Mouse (Mus musculus): ENCODE data around the gene Astn2. TPM values are rescaled to one million over a fixed set of nuclear protein-coding genes. Genes with fewer than 3 reads are reported as not detected.

The Astn2 gene
- polyA plus RNA-seq, 1 experiment from 2014 or later: 1.2 TPM

DNA sequence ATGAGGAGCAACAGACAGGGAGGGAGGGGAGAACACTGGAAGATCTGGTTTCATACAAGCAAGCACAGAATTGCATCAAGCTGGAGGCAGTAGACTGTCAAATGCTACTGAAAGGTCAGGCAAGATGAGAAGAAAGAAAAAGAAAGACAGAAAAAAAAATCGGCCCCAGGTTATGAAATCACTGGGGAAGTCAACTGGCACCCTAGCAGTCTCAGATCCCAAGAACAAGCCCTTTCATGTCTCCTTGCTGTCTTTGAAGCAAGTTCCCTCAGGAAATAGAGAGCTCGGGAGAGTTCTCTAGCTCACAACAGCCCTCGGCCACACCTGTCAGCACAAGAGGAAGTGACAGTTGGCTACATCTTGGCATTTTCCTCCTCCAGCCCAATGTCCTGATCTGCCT lies 766.2 kb downstream of the Astn2 start:
- Histone ChIP-seq H3K9me3 (ENCODE audit: control insufficient read depth, low read length) (no peaks in the 10 kb centered on the region), H3K27me3 (ENCODE audit: control insufficient read depth, insufficient read depth, low read length) (no peaks in the 10 kb centered on the region), H3K4me3 (ENCODE audit: low read depth, low read length) (no peak overlapping the region), H3K4me2 (replicated peaks; ENCODE audit: low read depth, low read length) (no peak overlapping the region), H3K36me3 (ENCODE audit: control insufficient read depth, insufficient read depth, low read length) (no peaks in the 10 kb centered on the region), H3K27ac (ENCODE audit: low read depth, low read length) (no peak overlapping the region), H3K4me1 (replicated peaks; ENCODE audit: control insufficient read depth, insufficient read depth, low read length) (no peaks in the 10 kb centered on the region), H3K9ac (ENCODE audit: low read depth, low read length) (no peak overlapping the region)
- DNase-seq (ENCODE audit: low spot score): no peak
- WGBS: 84% methylated on average over 3 of the region's 3 CpGs
- ATAC-seq (ENCODE audit: low FRiP score): no peak

DNA sequence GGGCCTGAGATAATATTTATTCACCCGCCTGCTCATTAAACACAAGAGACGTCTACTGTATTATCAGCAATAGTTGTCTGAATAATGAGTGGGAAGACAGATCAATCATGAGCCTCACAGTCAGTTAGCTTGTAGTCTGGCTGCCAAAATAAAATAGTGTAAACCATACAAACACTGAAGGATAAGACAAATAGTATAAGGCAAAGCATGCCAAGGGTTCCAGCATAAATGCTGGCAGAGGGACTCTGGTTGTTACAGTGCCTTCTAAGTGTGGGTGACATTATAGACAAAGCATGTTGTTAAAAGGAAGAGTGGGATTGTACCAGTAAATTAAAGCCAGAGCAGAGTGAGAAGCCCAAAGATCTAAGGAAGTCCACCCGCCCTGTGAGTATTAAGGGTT lies 784.3 kb downstream of the Astn2 start:
- Histone ChIP-seq H3K9ac (ENCODE audit: low read depth, low read length) (no peak overlapping the region), H3K4me2 (replicated peaks; ENCODE audit: low read depth, low read length) (no peak overlapping the region), H3K4me3 (ENCODE audit: low read depth, low read length) (no peak overlapping the region), H3K9me3 (ENCODE audit: control insufficient read depth, low read length) (no peaks in the 10 kb centered on the region), H3K4me1 (replicated peaks; ENCODE audit: control insufficient read depth, insufficient read depth, low read length) (no peaks in the 10 kb centered on the region), H3K27ac (ENCODE audit: low read depth, low read length) (no peak overlapping the region), H3K36me3 (ENCODE audit: control insufficient read depth, insufficient read depth, low read length) (no peaks in the 10 kb centered on the region; the same call in 1 of the 2 replicates), H3K27me3 (ENCODE audit: control insufficient read depth, insufficient read depth, low read length) (no peaks in the 10 kb centered on the region)
- DNase-seq (ENCODE audit: low spot score) (no peak), ATAC-seq (ENCODE audit: low FRiP score) (no peak)
- 87% methylated on average over 3 of the region's 3 CpGs for WGBS

DNA sequence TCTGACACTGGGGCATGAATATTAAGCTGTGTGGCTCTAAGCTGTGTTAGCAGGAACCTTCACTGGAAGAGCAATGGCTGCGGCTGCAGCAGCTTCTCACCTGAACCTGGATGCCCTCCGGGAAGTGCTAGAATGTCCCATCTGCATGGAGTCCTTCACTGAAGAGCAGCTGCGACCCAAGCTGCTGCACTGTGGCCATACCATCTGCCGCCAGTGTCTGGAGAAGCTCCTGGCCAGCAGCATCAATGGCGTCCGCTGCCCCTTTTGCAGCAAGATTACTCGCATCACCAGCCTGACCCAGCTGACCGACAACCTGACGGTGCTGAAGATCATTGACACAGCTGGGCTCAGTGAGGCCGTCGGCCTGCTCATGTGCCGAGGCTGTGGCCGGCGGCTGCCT lies 791.3 kb downstream of the Astn2 start:
- H3K4me3 ChIP-seq (ENCODE audit: low read depth, low read length): no peak overlapping the region
- ATAC-seq (ENCODE audit: low FRiP score) (no peak), DNase-seq (ENCODE audit: low spot score) (no peak)
- no peak overlapping the region for H3K4me2 ChIP-seq (replicated peaks; ENCODE audit: low read depth, low read length)
- WGBS: 96% methylated on average over 14 of the region's 14 CpGs
- H3K9ac ChIP-seq (ENCODE audit: low read depth, low read length): no peak overlapping the region
- no peak overlapping the region for H3K27ac ChIP-seq (ENCODE audit: low read depth, low read length)
- H3K36me3 ChIP-seq (ENCODE audit: control insufficient read depth, insufficient read depth, low read length): peaks cover 19% of the 10 kb centered on the region
- no peaks in the 10 kb centered on the region for H3K4me1 ChIP-seq (replicated peaks; ENCODE audit: control insufficient read depth, insufficient read depth, low read length)
- H3K27me3 ChIP-seq (ENCODE audit: control insufficient read depth, insufficient read depth, low read length): no peaks in the 10 kb centered on the region
- H3K9me3 ChIP-seq (ENCODE audit: control insufficient read depth, low read length): no peaks in the 10 kb centered on the region

DNA sequence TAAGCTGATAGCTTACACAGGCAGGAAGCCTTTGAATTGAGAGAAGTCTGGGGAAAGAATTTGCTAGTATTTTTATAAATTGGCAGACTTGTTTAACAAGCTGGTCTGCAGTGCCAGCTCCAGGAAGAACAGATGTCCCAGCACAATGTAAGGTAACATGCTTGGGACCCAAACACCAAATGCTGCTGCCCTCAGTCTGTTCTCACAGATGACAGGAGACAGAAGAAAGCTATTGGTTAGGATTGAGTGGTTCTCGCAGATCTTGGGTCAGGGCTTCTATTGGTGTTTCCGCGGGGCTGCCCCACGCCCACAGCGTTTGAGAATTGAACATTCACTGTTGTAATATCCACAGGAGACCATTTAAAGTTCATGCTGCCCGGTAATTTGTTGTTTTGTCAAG lies 793.5 kb downstream of the Astn2 start:
- 74% methylated on average over 6 of the region's 6 CpGs for WGBS
- DNase-seq (ENCODE audit: low spot score): no peak
- no peaks in the 10 kb centered on the region for H3K9me3 ChIP-seq (ENCODE audit: control insufficient read depth, low read length)
- ATAC-seq (ENCODE audit: low FRiP score): no peak
- H3K27me3 ChIP-seq (ENCODE audit: control insufficient read depth, insufficient read depth, low read length): no peaks in the 10 kb centered on the region
- no peak overlapping the region for H3K4me2 ChIP-seq (replicated peaks; ENCODE audit: low read depth, low read length)
- peaks cover 19% of the 10 kb centered on the region for H3K36me3 ChIP-seq (ENCODE audit: control insufficient read depth, insufficient read depth, low read length)
- no peak overlapping the region for H3K4me3 ChIP-seq (ENCODE audit: low read depth, low read length)
- H3K27ac ChIP-seq (ENCODE audit: low read depth, low read length): no peak overlapping the region
- no peak overlapping the region for H3K9ac ChIP-seq (ENCODE audit: low read depth, low read length)
- H3K4me1 ChIP-seq (replicated peaks; ENCODE audit: control insufficient read depth, insufficient read depth, low read length): no peaks in the 10 kb centered on the region

DNA sequence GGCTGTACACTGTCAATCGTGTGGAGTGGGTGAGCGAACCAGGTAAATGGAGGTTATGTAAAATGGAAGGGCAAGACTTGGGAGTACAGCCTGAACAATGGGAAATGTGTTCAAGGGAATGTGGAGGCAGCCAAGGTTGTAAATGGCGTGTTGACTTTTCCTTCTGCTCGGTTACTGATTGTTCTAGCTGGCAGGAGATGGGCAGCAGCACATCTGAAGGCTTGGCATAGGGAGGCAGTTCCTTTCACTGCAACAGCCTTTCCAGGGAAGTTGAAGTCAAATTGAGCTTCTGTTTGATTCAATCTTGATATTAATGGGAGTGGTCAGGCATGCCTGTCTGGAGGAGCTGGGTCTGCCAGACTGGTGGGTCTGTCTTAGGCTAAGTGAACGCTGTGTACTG lies 794.1 kb downstream of the Astn2 start:
- 87% methylated on average over 5 of the region's 5 CpGs for WGBS

DNA sequence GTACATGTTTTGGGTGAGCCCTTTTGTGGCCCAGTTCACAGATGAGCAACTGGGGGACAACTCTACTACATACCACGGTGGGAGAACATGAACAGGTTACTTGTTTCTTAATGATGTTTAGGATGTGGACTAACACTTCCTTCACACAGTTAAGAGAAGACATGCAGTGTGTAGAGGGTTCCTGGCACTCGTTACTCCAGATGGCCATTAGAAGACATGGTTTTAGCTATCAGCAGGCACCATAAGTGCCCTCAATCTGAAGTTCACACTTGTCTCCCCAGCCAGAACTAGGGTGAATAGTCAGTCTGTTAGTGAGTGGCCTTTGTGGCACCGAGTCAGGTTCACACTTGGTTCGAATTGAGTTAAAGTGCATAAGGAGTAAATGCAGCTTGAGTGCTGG lies 796.3 kb downstream of the Astn2 start:
- Histone ChIP-seq H3K9me3 (ENCODE audit: control insufficient read depth, low read length) (no peaks in the 10 kb centered on the region), H3K27me3 (ENCODE audit: control insufficient read depth, insufficient read depth, low read length) (no peaks in the 10 kb centered on the region), H3K4me1 (replicated peaks; ENCODE audit: control insufficient read depth, insufficient read depth, low read length) (no peaks in the 10 kb centered on the region), H3K36me3 (ENCODE audit: control insufficient read depth, insufficient read depth, low read length) (peaks cover 1% of the 10 kb centered on the region; the same call in 1 of the 2 replicates), H3K27ac (ENCODE audit: low read depth, low read length) (no peak overlapping the region), H3K4me3 (ENCODE audit: low read depth, low read length) (no peak overlapping the region), H3K9ac (ENCODE audit: low read depth, low read length) (no peak overlapping the region), H3K4me2 (replicated peaks; ENCODE audit: low read depth, low read length) (no peak overlapping the region)
- ATAC-seq (ENCODE audit: low FRiP score) (no peak), DNase-seq (ENCODE audit: low spot score) (no peak)
- 95% methylated on average over 4 of the region's 4 CpGs for WGBS

More for the DNA sequence above, 794.1 kb downstream of the Astn2 start:
- H3K27me3 ChIP-seq (ENCODE audit: control insufficient read depth, insufficient read depth, low read length): no peaks in the 10 kb centered on the region
- H3K36me3 ChIP-seq (ENCODE audit: control insufficient read depth, insufficient read depth, low read length): peaks cover 19% of the 10 kb centered on the region
- no peak for DNase-seq (ENCODE audit: low spot score)
- no peak overlapping the region for H3K4me3 ChIP-seq (ENCODE audit: low read depth, low read length)
- H3K27ac ChIP-seq (ENCODE audit: low read depth, low read length): no peak overlapping the region
- H3K4me2 ChIP-seq (replicated peaks; ENCODE audit: low read depth, low read length): no peak overlapping the region
- no peaks in the 10 kb centered on the region for H3K9me3 ChIP-seq (ENCODE audit: control insufficient read depth, low read length)
- no peak for ATAC-seq (ENCODE audit: low FRiP score)
- no peaks in the 10 kb centered on the region for H3K4me1 ChIP-seq (replicated peaks; ENCODE audit: control insufficient read depth, insufficient read depth, low read length)
- no peak overlapping the region for H3K9ac ChIP-seq (ENCODE audit: low read depth, low read length)

DNA sequence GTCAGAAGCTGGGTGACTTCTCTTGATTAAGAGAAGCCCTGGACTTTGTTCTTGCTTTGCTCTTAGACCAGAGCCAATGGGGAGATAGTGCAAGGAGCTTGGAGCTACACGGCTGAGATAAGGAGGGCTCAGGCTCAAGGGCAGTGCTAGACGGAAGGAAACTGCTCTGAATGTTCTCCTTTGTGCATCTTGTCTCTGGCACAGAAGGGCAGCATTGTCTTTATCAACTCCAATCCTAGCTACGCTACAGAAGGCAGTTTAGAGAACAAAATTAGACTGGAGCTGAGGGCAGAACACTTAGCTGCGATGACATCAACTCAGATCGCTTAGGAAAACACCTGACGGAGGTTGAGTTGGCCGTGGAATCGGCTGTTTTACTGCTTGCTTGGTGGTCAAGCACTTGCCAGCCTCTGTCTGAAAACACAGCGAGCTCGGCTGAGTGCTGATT lies 797.2 kb downstream of the Astn2 start:
- Histone ChIP-seq H3K27me3 (ENCODE audit: control insufficient read depth, insufficient read depth, low read length) (no peaks in the 10 kb centered on the region), H3K9ac (ENCODE audit: low read depth, low read length) (no peak overlapping the region), H3K9me3 (ENCODE audit: control insufficient read depth, low read length) (no peaks in the 10 kb centered on the region), H3K27ac (ENCODE audit: low read depth, low read length) (no peak overlapping the region), H3K4me1 (replicated peaks; ENCODE audit: control insufficient read depth, insufficient read depth, low read length) (no peaks in the 10 kb centered on the region), H3K4me3 (ENCODE audit: low read depth, low read length) (no peak overlapping the region), H3K36me3 (ENCODE audit: control insufficient read depth, insufficient read depth, low read length) (no peaks in the 10 kb centered on the region), H3K4me2 (replicated peaks; ENCODE audit: low read depth, low read length) (no peak overlapping the region)
- ATAC-seq (ENCODE audit: low FRiP score) (no peak), DNase-seq (ENCODE audit: low spot score) (no peak)
- 89% methylated on average over 10 of the region's 10 CpGs for WGBS

DNA sequence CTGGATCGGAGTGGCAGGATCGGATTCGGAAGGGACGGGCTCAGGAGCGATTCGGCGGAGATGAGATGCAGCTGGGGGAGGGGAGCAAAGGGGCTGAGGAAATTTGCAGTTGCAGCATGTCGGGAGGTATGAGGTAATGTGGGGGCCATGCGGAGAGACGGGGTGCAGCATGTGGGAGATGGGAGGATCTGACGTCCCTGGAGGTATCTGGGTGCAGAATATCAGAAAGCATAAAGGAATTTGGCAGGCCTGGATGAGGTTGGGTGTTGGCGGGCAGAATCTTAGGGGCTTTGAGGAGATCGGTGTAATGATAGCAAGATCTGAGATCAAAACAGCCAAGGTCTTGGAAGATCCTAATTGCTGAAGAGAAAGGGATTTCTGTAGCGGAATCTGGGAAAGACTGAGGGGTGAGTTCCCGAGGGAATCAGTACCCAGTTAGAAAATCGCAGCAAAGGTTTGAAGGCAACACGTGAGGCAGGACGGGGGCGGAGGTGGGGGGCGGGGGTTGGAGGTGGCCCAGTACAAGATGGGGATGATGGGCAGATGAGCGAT lies 799.2 kb downstream of the Astn2 start:
- H3K27me3 ChIP-seq (ENCODE audit: control insufficient read depth, insufficient read depth, low read length): no peaks in the 10 kb centered on the region
- H3K4me2 ChIP-seq (replicated peaks; ENCODE audit: low read depth, low read length): peak overlapping the region; percentile 44
- WGBS: under 1% methylated on average over 21 of the region's 21 CpGs
- DNase-seq (ENCODE audit: low spot score): no peak
- H3K4me3 ChIP-seq (ENCODE audit: low read depth, low read length): peak overlapping the region; percentile 52
- H3K9ac ChIP-seq (ENCODE audit: low read depth, low read length): peak overlapping the region; percentile 67
- H3K9me3 ChIP-seq (ENCODE audit: control insufficient read depth, low read length): no peaks in the 10 kb centered on the region
- peak; percentile 91 for ATAC-seq (ENCODE audit: low FRiP score)
- H3K4me1 ChIP-seq (replicated peaks; ENCODE audit: control insufficient read depth, insufficient read depth, low read length): no peaks in the 10 kb centered on the region
- H3K27ac ChIP-seq (ENCODE audit: low read depth, low read length): no peak overlapping the region
- H3K36me3 ChIP-seq (ENCODE audit: control insufficient read depth, insufficient read depth, low read length): no peaks in the 10 kb centered on the region

DNA sequence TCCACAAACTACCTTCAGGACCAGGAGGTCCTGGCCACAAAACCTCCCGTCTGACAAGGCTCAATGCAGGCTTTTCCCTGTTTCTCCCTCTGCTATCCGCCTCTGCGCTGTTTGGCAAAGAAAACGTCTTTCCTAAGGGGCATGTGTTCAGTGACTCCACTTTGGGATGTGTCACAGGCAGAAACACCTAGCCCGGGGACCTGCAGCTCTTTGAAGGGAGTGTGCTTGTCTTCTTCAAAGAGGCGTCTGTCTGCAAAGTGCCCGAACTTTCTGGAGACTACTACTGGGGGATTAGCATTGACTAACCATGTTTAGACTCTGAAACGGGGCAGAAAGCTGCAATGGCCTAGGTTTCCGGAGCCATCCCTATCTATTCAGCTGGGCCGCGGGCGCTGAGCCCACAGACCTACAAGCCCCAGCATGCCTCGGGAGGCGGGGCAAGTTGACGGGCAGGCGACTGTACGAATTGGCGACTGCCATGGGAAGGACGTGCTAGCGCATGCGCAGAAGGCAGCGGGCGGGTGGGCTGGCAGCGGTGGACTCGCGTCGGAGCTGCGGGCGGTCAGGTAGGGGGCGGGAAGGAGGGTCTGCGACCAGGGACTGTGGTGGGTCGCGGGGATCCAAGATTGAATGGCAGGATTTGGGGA lies 799.8 kb downstream of the Astn2 start, which contains the start of gene Trim32:
Gene Trim32 (plus strand): TSS at position 483 of the 647 bp plus-strand sequence.
- no peaks in the 10 kb centered on the region for H3K27me3 ChIP-seq (ENCODE audit: control insufficient read depth, insufficient read depth, low read length)
- no peaks in the 10 kb centered on the region for H3K4me1 ChIP-seq (replicated peaks; ENCODE audit: control insufficient read depth, insufficient read depth, low read length)
- no peak within 1 kb of the TSS for H3K27ac ChIP-seq (ENCODE audit: low read depth, low read length)
- H3K9me3 ChIP-seq (ENCODE audit: control insufficient read depth, low read length): no peaks in the 10 kb centered on the region
- H3K36me3 ChIP-seq (ENCODE audit: control insufficient read depth, insufficient read depth, low read length): no peaks in the 10 kb centered on the region
- DNase-seq (ENCODE audit: low spot score): peak; percentile 99
- peak within 1 kb of the TSS; percentile 44 for H3K4me2 ChIP-seq (replicated peaks; ENCODE audit: low read depth, low read length)
- peak; percentile 97 for ATAC-seq (ENCODE audit: low FRiP score)
- 5% methylated on average over 32 of the region's 33 CpGs for WGBS
- peak within 1 kb of the TSS; percentile 67 for H3K9ac ChIP-seq (ENCODE audit: low read depth, low read length)
- peak within 1 kb of the TSS; percentile 52 for H3K4me3 ChIP-seq (ENCODE audit: low read depth, low read length)

Measured in hindbrain, embryonic 11.5 days (tissue).